ENCODE assay signal across 8 mouse cellular contexts in genomic region chr7:78912253-78912973, GRCm38 (mm10). TPM values are rescaled to one million over a fixed set of nuclear protein-coding genes. Genes with fewer than 3 reads are reported as not detected.
DNase-seq lines count a peak whose midpoint lies in the region; ATAC-seq and TF ChIP-seq lines count a peak whose summit lies in the region.

No protein-coding gene starts in this region.

- peak overlapping the region; percentile 32; the same call in 1 of the 2 replicates for H3K4me3 ChIP-seq in left cerebral cortex, adult 2 months
- H3K4me3 ChIP-seq in heart, adult 2 months: peak overlapping the region; percentile 7; the same call in 1 of the 2 replicates
- H3K4me3 ChIP-seq in limb, embryonic 10.5 days: peak overlapping the region; percentile 20

- H3K36me3 ChIP-seq in heart, adult 2 months (ENCODE audit: control insufficient read depth, insufficient read depth, low read length): no peaks in the 10 kb centered on the region
- H3K36me3 ChIP-seq in limb, embryonic 10.5 days: peaks cover 20% of the 10 kb centered on the region

- H3K4me1 ChIP-seq in heart, adult 2 months (ENCODE audit: control insufficient read depth, insufficient read depth, low read length): peaks cover 8% of the 10 kb centered on the region
- peaks cover 14% of the 10 kb centered on the region for H3K4me1 ChIP-seq in limb, embryonic 10.5 days

- no peaks in the 10 kb centered on the region for H3K79me2 ChIP-seq in heart, adult 2 months (replicated peaks; ENCODE audit: control insufficient read depth, insufficient read depth, low read length)

- no peak for TF ChIP-seq CTCF in left cerebral cortex, adult 2 months (IDR thresholded peaks at IDR 0.05)
- TF ChIP-seq CTCF in heart, adult 2 months (IDR thresholded peaks at IDR 0.05): no peak

- H3K9ac ChIP-seq in heart, adult 2 months (ENCODE audit: low read depth, low read length): peak overlapping the region; percentile 39

- TF ChIP-seq EP300 in heart, adult 2 months (IDR thresholded peaks at IDR 0.05; ENCODE audit: insufficient read depth, low read depth, low read length): no peak

- no peak for ATAC-seq in cerebellum, adult (ENCODE audit: insufficient number of reproducible peaks, low FRiP score, low TSS enrichment)

- H3K9me3 ChIP-seq in limb, embryonic 10.5 days (replicated peaks): no peaks in the 10 kb centered on the region

- no peak overlapping the region for H3K27ac ChIP-seq in left cerebral cortex, adult 2 months
- H3K27ac ChIP-seq in heart, adult 2 months: peak overlapping the region; percentile 67; the same call in 1 of the 2 replicates
- H3K27ac ChIP-seq in limb, embryonic 10.5 days: no peak overlapping the region

- DNase-seq in left cerebral cortex, adult 2 months (ENCODE audit: extremely low spot score in 1 of 2, low spot score in 2 of 2): no peak
- no peak for DNase-seq in left cerebral cortex, adult 8-10 months (ENCODE audit: low spot score in 2 of 2)
- DNase-seq in heart, adult 2 months: peak; percentile 30 to 43
- DNase-seq in limb, embryonic 10.5 days (ENCODE audit: low spot score): no peak
- DNase-seq in mesoderm, embryonic 11.5 days (ENCODE audit: low read depth, low spot score): peak; percentile 32
- DNase-seq in spleen, postnatal 4 days (ENCODE audit: low spot score in 2 of 2): peak; percentile 50 to 79
- DNase-seq in urinary bladder, postnatal 36 days (ENCODE audit: low spot score in 2 of 2): no peak

- H3K27me3 ChIP-seq in heart, adult 2 months (ENCODE audit: control insufficient read depth, insufficient read depth, low read length): no peaks in the 10 kb centered on the region
- no peaks in the 10 kb centered on the region for H3K27me3 ChIP-seq in limb, embryonic 10.5 days (ENCODE audit: low read depth, poor library complexity, severe bottlenecking)

- TF ChIP-seq POLR2A in heart, adult 2 months (IDR thresholded peaks at IDR 0.05; ENCODE audit: insufficient read depth, low read depth, low read length): no peak

- intact Hi-C loops in left cerebral cortex, adult 2 months (cut with DNase I): no loop called here
- intact Hi-C loops in heart, adult 2 months (cut with DNase I): no loop called here

- 11% methylated on average over 20 of the region's 20 CpGs for WGBS in heart, adult 2 months
- WGBS in limb, embryonic 10.5 days: 40% methylated on average over 20 of the region's 20 CpGs

RNA-seq across cellular contexts. Expression of gene Isg20, which starts 0.8 kb away (rescaled TPM):
- 1 to 10 TPM in 1 of 2 experiments, under 1 TPM in 1; 0.65 to 1.2 TPM for total RNA-seq in left cerebral cortex, adult 2 months (2021)
- total RNA-seq in left cerebral cortex, adult 8-10 months (2022): 1 to 10 TPM in 2 of 4 experiments, under 1 TPM in 1, not detected in 1; 0.57 to 1.5 (median 1.1) TPM
- total RNA-seq in heart, adult 2 months (2021): 10 to 100 TPM in 1 of 2 experiments, 1 to 10 TPM in 1; 6.2 to 30.3 TPM
- 15.3 and 88.6 TPM in 2 replicates for polyA plus RNA-seq in heart, adult 2 months (2012; rRNA removed)
- 0.61 and 0.82 TPM in 2 replicates for polyA plus RNA-seq in limb, embryonic 10.5 days (2016; fragmentation: Nextera tagmentation; extraction: Ambion mirVana)

RNA-seq across cellular contexts. Expression of gene Aen, which starts 16.8 kb away (rescaled TPM):
- 10 to 100 TPM; 20.6 to 22.1 TPM for total RNA-seq in left cerebral cortex, adult 2 months (2021)
- 10 to 100 TPM; 20.1 to 24.7 (median 21.9) TPM for total RNA-seq in left cerebral cortex, adult 8-10 months (2022)
- total RNA-seq in heart, adult 2 months (2021): 10 to 100 TPM; 33.9 to 39.0 TPM
- 23.5 and 31.2 TPM in 2 replicates for polyA plus RNA-seq in heart, adult 2 months (2012; rRNA removed)
- polyA plus RNA-seq in limb, embryonic 10.5 days (2016; fragmentation: Nextera tagmentation; extraction: Ambion mirVana): 59.5 and 73.3 TPM in 2 replicates

Comparison
In these comparisons a context has a peak if more than half of its experiments do, and no peak if none do; other contexts are left out.
1. DNase-seq: peak in heart, adult 2 months (2 of 2), mesoderm, embryonic 11.5 days (single experiment) and spleen, postnatal 4 days (2 of 2); none in left cerebral cortex, adult 2 months (0 of 2), left cerebral cortex, adult 8-10 months (0 of 2), limb, embryonic 10.5 days (single experiment) and urinary bladder, postnatal 36 days (0 of 2).
2. Peak in every context shown above with its lines, with median percentiles within 50 percentile points of each other: H3K4me3 ChIP-seq.